1 mouse cellular context compared by ENCODE assay signal in the genomic region with DNA sequence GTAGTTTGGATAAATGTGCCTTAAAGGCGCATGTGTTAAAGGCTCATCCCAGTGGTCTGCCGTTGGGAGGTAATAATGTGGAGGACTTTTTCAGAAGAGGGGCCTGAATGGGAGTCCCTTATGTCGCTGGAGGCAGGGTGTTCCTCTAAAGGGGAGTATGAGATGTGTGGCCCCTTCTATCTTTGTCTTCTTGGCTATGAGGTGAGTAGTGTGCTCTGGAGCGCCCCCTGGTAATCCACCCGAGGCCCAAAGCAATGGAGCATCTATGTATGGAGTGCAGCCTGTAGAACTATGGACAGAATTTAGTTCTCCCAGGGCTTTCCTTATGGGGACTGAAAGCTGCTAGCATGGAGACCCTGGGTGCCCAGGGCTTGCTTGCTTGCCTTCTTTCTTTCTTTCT.
TF ChIP-seq lines count a peak whose summit lies in the region.

No protein-coding gene starts in this region.

TF ChIP-seq in CH12.LX, 34 proteins besides CTCF, POLR2A, EP300 and RAD21:
- TF ChIP-seq MYC (IDR thresholded peaks at IDR 0.05; ENCODE audit: low read depth, low read length) (no peak), CHD2 (IDR thresholded peaks at IDR 0.05; ENCODE audit: low read length) (no peak), ETS1 (conservative IDR thresholded peaks at IDR 0.05; ENCODE audit: low read depth, low read length) (no peak), MEF2A (IDR thresholded peaks at IDR 0.05; ENCODE audit: borderline replicate concordance, low read depth, low read length) (no peak), NELFE (IDR thresholded peaks at IDR 0.05; ENCODE audit: low read depth, low read length) (no peak), SMC3 (IDR thresholded peaks at IDR 0.05; ENCODE audit: low read depth, low read length) (peak; percentile 46)
